Mouse (Mus musculus): ENCODE results near the gene Tmem102. TPM values are rescaled to one million over a fixed set of nuclear protein-coding genes. Genes with fewer than 3 reads are reported as not detected.

Tmem102 gene
- total and polyA plus RNA-seq, 3 experiments, result 0.08 TPM; not detected in 2

- H3K79me2 ChIP-seq (replicated peaks; ENCODE audit: control insufficient read depth, extremely low read depth, insufficient read depth, poor library complexity, severe bottlenecking), result no peaks in the 10 kb centered on the region
- H3K36me3 ChIP-seq (replicated peaks in 1 of 2; ENCODE audit: control insufficient read depth in 1 of 2, insufficient read depth in 1 of 2, low read length in 1 of 2), result peaks cover 4 to 35% of the 10 kb centered on the region in 2 experiments
- TF ChIP-seq JUND (conservative IDR thresholded peaks at IDR 0.05; ENCODE audit: low read depth, low read length) (no peak), ZC3H11A (IDR thresholded peaks at IDR 0.05; ENCODE audit: low read depth, low read length) (no peak), MXI1 (IDR thresholded peaks at IDR 0.05; ENCODE audit: low read depth, low read length) (no peak), IRF4 (IDR thresholded peaks at IDR 0.05; ENCODE audit: low read depth, low read length) (no peak), TCF12 (IDR thresholded peaks at IDR 0.05; ENCODE audit: low read depth, low read length) (no peak), MAZ (IDR thresholded peaks at IDR 0.05; ENCODE audit: low read depth, low read length) (no peak)
- in situ Hi-C loops (cut with MboI; ENCODE audit: low pct_ligation_motif_present, low pct_unique_long_range_greater_than_20kb, low sequenced_read_pairs), result no loop called here
- peaks cover 17 to 47% of the 10 kb centered on the region in 2 experiments for H3K4me1 ChIP-seq (ENCODE audit: control insufficient read depth in 1 of 2, insufficient read depth in 2 of 2)
- DNase-seq (ENCODE audit: extremely low read depth), result no peak
- no peaks in the 10 kb centered on the region for H3K27me3 ChIP-seq (replicated peaks)
- no peak overlapping the region for H3K9ac ChIP-seq (ENCODE audit: insufficient read depth, low read depth)
- H3K27ac ChIP-seq (ENCODE audit: insufficient read depth, low read depth), result no peak overlapping the region
- H3K4me2 ChIP-seq (ENCODE audit: insufficient read depth, low read depth, poor library complexity, severe bottlenecking), result no peak overlapping the region
- dilution Hi-C loops (cut with MboI; ENCODE audit: extremely low pct_ligation_motif_present, extremely low pct_unique_long_range_greater_than_20kb, low sequenced_read_pairs), result no loop called here
- H3K9me3 ChIP-seq (replicated peaks; ENCODE audit: low read length), result no peaks in the 10 kb centered on the region
- H3K4me3 ChIP-seq (replicated peaks in 1 of 3; ENCODE audit: low read depth in 2 of 3, low read length in 2 of 3, poor library complexity in 1 of 3), result no peak overlapping the region
Observed at GRCm38 (mm10) chr11:69781828-69782227, 23.6 kb downstream of the Tmem102 start.

DNA sequence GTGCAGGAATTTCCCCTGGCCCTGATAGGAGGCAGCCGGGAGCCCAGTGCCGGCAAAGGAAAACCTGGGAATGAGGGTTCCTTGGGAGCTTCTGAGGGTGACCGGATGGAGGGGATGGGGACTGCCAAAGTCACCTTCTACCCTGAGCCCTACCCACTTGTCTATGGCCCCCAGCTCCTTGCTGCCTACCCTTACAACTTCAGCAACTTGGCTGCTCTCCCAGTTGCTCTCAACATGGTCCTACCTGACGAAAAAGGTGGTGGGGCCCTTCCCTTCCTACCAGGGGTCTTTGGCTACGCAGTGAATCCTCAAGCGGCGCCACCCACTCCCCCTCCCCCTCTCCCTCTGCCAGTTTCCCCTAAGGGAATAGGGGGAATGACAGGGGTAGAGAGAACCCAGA, 26.4 kb downstream of the Tmem102 start:
- Histone ChIP-seq H3K4me1 (ENCODE audit: control insufficient read depth in 1 of 2, insufficient read depth in 2 of 2) (peaks cover 40 to 66% of the 10 kb centered on the region in 2 experiments), H3K27me3 (replicated peaks) (no peaks in the 10 kb centered on the region), H3K9me3 (replicated peaks; ENCODE audit: low read length) (no peaks in the 10 kb centered on the region), H3K36me3 (replicated peaks in 1 of 2; ENCODE audit: control insufficient read depth in 1 of 2, insufficient read depth in 1 of 2, low read length in 1 of 2) (peaks cover 8 to 40% of the 10 kb centered on the region in 2 experiments), H3K4me3 (replicated peaks in 1 of 3; ENCODE audit: low read depth in 2 of 3, low read length in 2 of 3, poor library complexity in 1 of 3) (no peak overlapping the region), H3K79me2 (replicated peaks; ENCODE audit: control insufficient read depth, extremely low read depth, insufficient read depth, poor library complexity, severe bottlenecking) (no peaks in the 10 kb centered on the region), H3K27ac (ENCODE audit: insufficient read depth, low read depth) (no peak overlapping the region), H3K9ac (ENCODE audit: insufficient read depth, low read depth) (no peak overlapping the region), H3K4me2 (ENCODE audit: insufficient read depth, low read depth, poor library complexity, severe bottlenecking) (no peak overlapping the region)
- TF ChIP-seq NELFE (IDR thresholded peaks at IDR 0.05; ENCODE audit: low read depth, low read length), result no peak
- no peak for TF ChIP-seq ZC3H11A (IDR thresholded peaks at IDR 0.05; ENCODE audit: low read depth, low read length)
- TF ChIP-seq EP300 (IDR thresholded peaks at IDR 0.05; ENCODE audit: low read length), result no peak
- no peak for TF ChIP-seq ZKSCAN1 (IDR thresholded peaks at IDR 0.05; ENCODE audit: borderline replicate concordance, low read depth, low read length)
- no peak for TF ChIP-seq MAX (IDR thresholded peaks at IDR 0.05; ENCODE audit: low read length)
- in situ Hi-C loops (cut with MboI; ENCODE audit: low pct_ligation_motif_present, low pct_unique_long_range_greater_than_20kb, low sequenced_read_pairs) (no loop called here), dilution Hi-C loops (cut with MboI; ENCODE audit: extremely low pct_ligation_motif_present, extremely low pct_unique_long_range_greater_than_20kb, low sequenced_read_pairs) (no loop called here)
- no peak for DNase-seq (ENCODE audit: extremely low read depth)

DNA sequence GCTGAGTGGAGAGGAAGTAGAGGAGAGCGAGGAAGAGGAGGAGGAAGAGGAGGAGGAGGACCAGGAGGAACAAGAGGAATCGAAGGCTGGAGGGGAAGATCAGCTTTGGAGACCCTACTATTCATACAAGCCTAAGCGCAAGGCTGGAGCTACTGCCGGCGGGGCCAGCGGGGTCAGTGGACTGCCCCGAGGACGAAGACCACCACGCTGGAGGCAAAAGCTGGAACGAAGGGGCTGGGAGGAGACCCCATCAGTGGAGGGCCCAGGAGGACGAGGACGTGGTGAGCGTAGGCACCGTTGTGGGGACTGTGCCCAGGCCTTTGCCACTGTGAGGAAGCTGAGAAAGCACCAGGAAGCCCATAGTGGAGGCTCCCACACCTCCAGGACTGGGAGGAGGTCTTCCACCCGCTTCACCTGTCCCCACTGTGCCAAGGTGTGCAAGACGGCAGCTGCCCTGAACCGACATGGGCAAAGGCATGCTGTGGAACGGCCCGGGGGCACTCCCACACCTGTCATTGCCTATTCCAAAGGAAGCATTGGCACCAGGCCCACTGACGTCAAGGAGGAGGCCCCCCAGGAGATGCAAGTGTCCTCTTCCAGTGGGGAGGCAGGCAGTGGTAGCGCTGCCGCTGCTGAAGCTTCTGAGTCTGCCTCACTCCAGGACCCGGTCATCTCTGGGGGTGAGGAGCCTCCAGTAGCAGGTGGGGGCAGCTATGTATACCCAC, 27.0 kb downstream of the Tmem102 start:
- in situ Hi-C loops (cut with MboI; ENCODE audit: low pct_ligation_motif_present, low pct_unique_long_range_greater_than_20kb, low sequenced_read_pairs), result no loop called here
- Histone ChIP-seq H3K4me1 (ENCODE audit: control insufficient read depth in 1 of 2, insufficient read depth in 2 of 2) (peaks cover 40 to 71% of the 10 kb centered on the region in 2 experiments), H3K36me3 (replicated peaks in 1 of 2; ENCODE audit: control insufficient read depth in 1 of 2, insufficient read depth in 1 of 2, low read length in 1 of 2) (peaks cover 8 to 40% of the 10 kb centered on the region in 2 experiments), H3K4me3 (replicated peaks in 1 of 3; ENCODE audit: low read depth in 2 of 3, low read length in 2 of 3, poor library complexity in 1 of 3) (no peak overlapping the region), H3K4me2 (ENCODE audit: insufficient read depth, low read depth, poor library complexity, severe bottlenecking) (no peak overlapping the region), H3K9me3 (replicated peaks; ENCODE audit: low read length) (no peaks in the 10 kb centered on the region), H3K9ac (ENCODE audit: insufficient read depth, low read depth) (no peak overlapping the region), H3K27ac (ENCODE audit: insufficient read depth, low read depth) (no peak overlapping the region), H3K79me2 (replicated peaks; ENCODE audit: control insufficient read depth, extremely low read depth, insufficient read depth, poor library complexity, severe bottlenecking) (no peaks in the 10 kb centered on the region), H3K27me3 (replicated peaks) (no peaks in the 10 kb centered on the region)
- no peak for DNase-seq (ENCODE audit: extremely low read depth)
- no peak for TF ChIP-seq CHD1 (IDR thresholded peaks at IDR 0.05; ENCODE audit: low read depth, low read length)
- no peak for TF ChIP-seq TBP (conservative IDR thresholded peaks at IDR 0.05; ENCODE audit: low read depth, low read length)
- no peak for TF ChIP-seq RCOR1 (conservative IDR thresholded peaks at IDR 0.05; ENCODE audit: low read depth, low read length)
- TF ChIP-seq SIN3A (IDR thresholded peaks at IDR 0.05; ENCODE audit: low read length), result no peak
- no peak for TF ChIP-seq JUN (IDR thresholded peaks at IDR 0.05; ENCODE audit: insufficient read depth, low read depth, low read length)
- no peak for TF ChIP-seq UBTF (IDR thresholded peaks at IDR 0.05; ENCODE audit: low read depth, low read length)
- TF ChIP-seq USF1 (IDR thresholded peaks at IDR 0.05; ENCODE audit: low read depth, low read length), result no peak
- TF ChIP-seq IRF4 (IDR thresholded peaks at IDR 0.05; ENCODE audit: low read depth, low read length), result no peak
- TF ChIP-seq SMC3 (IDR thresholded peaks at IDR 0.05; ENCODE audit: low read depth, low read length), result no peak
- dilution Hi-C loops (cut with MboI; ENCODE audit: extremely low pct_ligation_motif_present, extremely low pct_unique_long_range_greater_than_20kb, low sequenced_read_pairs), result no loop called here
